Mouse (Mus musculus) ovary, postnatal 36 days (tissue): ENCODE data around the gene Ceacam19.

ENCODE experiments used
- DNase-seq: peaks from one replicate; pipeline ENCODE4 v3.0.0; 2022; ENCODE audit warnings: low spot score, mixed read lengths

The Ceacam19 gene

GRCm38 (mm10) chr7:19880754-19881153 is 7.0 kb downstream of the Ceacam19 start:
- DNase-seq = no peak

- no peak for DNase-seq
These were observed 10.9 kb downstream of the Ceacam19 start for GRCm38 (mm10) chr7:19876781-19877425.

GRCm38 (mm10) chr7:19875948-19876682 is 11.7 kb downstream of the Ceacam19 start:
- DNase-seq = no peak

GRCm38 (mm10) chr7:19871943-19872601 is 15.7 kb downstream of the Ceacam19 start:
- no peak for DNase-seq

GRCm38 (mm10) chr7:19871137-19871621 is 16.6 kb downstream of the Ceacam19 start:
- no peak for DNase-seq

- DNase-seq = no peak
These were observed 19.9 kb downstream of the Ceacam19 start for GRCm38 (mm10) chr7:19867751-19868399.

GRCm38 (mm10) chr7:19866490-19866889 is 21.3 kb downstream of the Ceacam19 start:
- DNase-seq = no peak

- DNase-seq = no peak
These were observed 22.3 kb downstream of the Ceacam19 start for GRCm38 (mm10) chr7:19865246-19866036.

- DNase-seq = no peak
These were observed 23.5 kb downstream of the Ceacam19 start for GRCm38 (mm10) chr7:19864241-19864640.

- DNase-seq = no peak
These were observed 26.6 kb downstream of the Ceacam19 start, which contains the start of gene Ceacam16 for GRCm38 (mm10) chr7:19861199-19861598. Gene Ceacam16, minus strand, starts transcription at chr7:19861299.

GRCm38 (mm10) chr7:19859740-19860139 is 28.0 kb downstream of the Ceacam19 start:
- no peak for DNase-seq

- no peak for DNase-seq
These were observed 31.5 kb downstream of the Ceacam19 start for GRCm38 (mm10) chr7:19856283-19856682.

GRCm38 (mm10) chr7:19855663-19856062 is 32.1 kb downstream of the Ceacam19 start:
- DNase-seq = no peak

- no peak for DNase-seq
These were observed 34.2 kb downstream of the Ceacam19 start for GRCm38 (mm10) chr7:19853526-19853925.

GRCm38 (mm10) chr7:19851858-19852570 is 35.8 kb downstream of the Ceacam19 start, which contains the start of gene Gm19345:
Gene Gm19345, plus strand, starts transcription at chr7:19852003.
- DNase-seq = no peak

GRCm38 (mm10) chr7:19844521-19845171 is 43.1 kb downstream of the Ceacam19 start:
- DNase-seq = no peak

- DNase-seq = peak; percentile 74
These were observed 44.2 kb downstream of the Ceacam19 start for GRCm38 (mm10) chr7:19843561-19843960.

GRCm38 (mm10) chr7:19842885-19843504 is 44.8 kb downstream of the Ceacam19 start:
- no peak for DNase-seq

- no peak for DNase-seq
These were observed 45.9 kb downstream of the Ceacam19 start for GRCm38 (mm10) chr7:19841686-19842413.
